Mouse (Mus musculus) CH12.LX (cell line): ENCODE data around the gene Gm884.

Source experiments
- CHD2 ChIP-seq: IDR thresholded peaks from 2 replicates; pipeline ENCODE4 v1.6.1; 2011; ENCODE audit warnings: low read length, improper control_type of control experiment
- CTCF ChIP-seq, 2 experiments: IDR thresholded peaks in 1 of 2; conservative IDR thresholded peaks in 1 of 2; 2 replicates each; pipeline ENCODE4 v1.5.1; 2011 to 2012; ENCODE audit warnings: low read depth in 2 of 2, low read length in 2 of 2, improper control_type of control experiment in 1 of 2, inconsistent platforms in 1 of 2, mild to moderate bottlenecking in 1 of 2, moderate library complexity in 1 of 2
- MXI1 ChIP-seq: IDR thresholded peaks from 2 replicates; pipeline ENCODE4 v1.6.1; 2011; ENCODE audit warnings: mild to moderate bottlenecking, low read depth, low read length, improper control_type of control experiment
- RAD21 ChIP-seq: IDR thresholded peaks from 2 replicates; pipeline ENCODE4 v1.6.1; 2011; ENCODE audit warnings: low read depth, mild to moderate bottlenecking, low read length, improper control_type of control experiment, moderate library complexity
- RCOR1 ChIP-seq: conservative IDR thresholded peaks from 2 replicates; pipeline ENCODE4 v1.6.1; 2012; ENCODE audit warnings: low read depth, mild to moderate bottlenecking, inconsistent platforms, low read length, improper control_type of control experiment
- UBTF ChIP-seq: IDR thresholded peaks from 2 replicates; pipeline ENCODE4 v1.6.1; 2012; ENCODE audit warnings: low read depth, mild to moderate bottlenecking, inconsistent platforms, low read length, improper control_type of control experiment, moderate library complexity
- ZKSCAN1 ChIP-seq: IDR thresholded peaks from 2 replicates; pipeline ENCODE4 v1.6.1; 2012; ENCODE audit warnings: low read depth, inconsistent platforms, low read length, improper control_type of control experiment, borderline replicate concordance

DNA sequence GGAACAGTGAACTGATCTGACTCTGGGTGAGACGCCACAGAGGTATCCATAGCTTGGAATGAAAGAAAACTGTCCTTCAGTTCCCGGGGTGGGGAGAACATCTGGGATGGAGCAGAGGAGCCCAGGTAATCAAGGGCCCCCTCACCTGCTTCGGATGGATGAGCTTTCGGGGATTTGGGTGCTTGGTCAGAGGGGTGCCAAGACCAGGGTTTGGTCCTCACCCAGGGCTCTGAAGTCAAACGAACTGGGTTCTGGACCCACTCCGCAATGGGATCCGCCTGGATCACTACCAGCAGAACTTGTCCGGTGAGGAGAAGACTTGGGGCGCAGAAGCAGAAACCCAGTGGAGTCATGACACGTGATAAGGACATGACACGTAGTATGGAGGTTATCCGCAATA, 116.4 kb downstream of the Gm884 start, which contains the start of gene Lrrc37a:
- TF ChIP-seq UBTF (no peak), RCOR1 (no peak), ZKSCAN1 (no peak), CTCF (conservative IDR thresholded peaks at IDR 0.05 in 1 of 2, IDR thresholded peaks at IDR 0.05 in 1 of 2; ENCODE audit: low read depth in 2 of 2, low read length in 2 of 2) (no peak), RAD21 (no peak), CHD2 (no peak), MXI1 (no peak)
